Mouse (Mus musculus) brain, embryonic 14.5 days (tissue): ENCODE measurements around the gene Olfr366.

Experiments used
- CTCF ChIP-seq: fragments of 200-500 bp; IDR thresholded peaks from 2 replicates; pipeline ENCODE4 v1.5.1; 2012; ENCODE audit warnings: inconsistent platforms, mild to moderate bottlenecking, moderate library complexity, borderline replicate concordance; ENCODE audit not compliant: insufficient read depth, insufficient read length; ENCODE audit errors: extremely low read depth
- POLR2A ChIP-seq: fragments of 200-500 bp; IDR thresholded peaks from 2 replicates; pipeline ENCODE4 v1.6.1; 2012; ENCODE audit warnings: mild to moderate bottlenecking, inconsistent platforms, borderline replicate concordance; ENCODE audit not compliant: poor library complexity, insufficient read depth, insufficient read length, severe bottlenecking; ENCODE audit errors: extremely low read depth

DNA sequence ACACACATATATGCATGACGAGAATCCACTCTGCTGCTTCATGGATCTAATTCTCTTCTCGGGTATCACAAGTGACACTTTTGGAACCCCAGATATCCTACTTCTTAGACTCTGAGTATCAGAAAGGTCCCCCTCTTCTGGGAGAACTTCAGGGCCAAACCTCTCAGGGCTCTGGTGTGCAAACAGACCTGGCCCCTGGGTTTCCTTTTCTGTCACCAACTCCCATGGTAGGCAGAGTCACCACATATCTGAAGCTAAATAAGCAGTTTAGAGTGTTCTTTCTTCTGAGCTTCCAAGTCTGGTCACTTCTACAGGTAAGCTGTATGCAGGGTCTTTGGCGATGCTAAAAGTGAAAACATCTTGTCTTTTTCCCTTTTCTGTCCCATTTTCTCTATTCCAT lies 23.5 kb upstream of the Olfr366 start, which contains the start of gene Olfr365:
- TF ChIP-seq POLR2A (no peak), CTCF (no peak)
